Mouse (Mus musculus) c-Kit-negative CD71-positive TER-119-positive erythroid progenitor cells, embryonic 14.5 days (primary cell): ENCODE results near the gene Polr3b.

Experiments used
- DNase-seq: peaks from one replicate; pipeline ENCODE4 v3.0.0-alpha.2; 2013; ENCODE audit warnings: low read depth, low spot score

The Polr3b gene

DNA sequence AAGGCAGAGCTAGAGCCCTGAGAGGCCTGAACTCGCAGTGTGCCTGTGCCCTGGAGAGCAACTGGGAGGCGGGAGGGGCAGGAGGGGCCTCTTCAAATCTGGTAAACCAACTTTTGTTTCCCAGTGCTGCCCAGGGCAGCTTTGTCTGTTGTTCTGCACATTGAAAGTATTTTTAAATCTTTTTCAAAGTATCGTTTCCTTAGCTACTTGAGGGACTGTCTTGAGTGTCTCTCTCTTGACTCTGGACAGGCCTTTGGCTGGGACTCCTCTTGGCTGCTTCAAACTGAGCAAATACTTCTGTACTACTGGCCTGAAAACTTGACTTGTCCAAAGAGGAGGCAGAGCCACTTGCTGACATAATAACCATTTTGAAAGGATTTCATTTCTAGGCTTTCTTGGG is 11.3 kb upstream of the Polr3b start:
- DNase-seq: no peak

DNA sequence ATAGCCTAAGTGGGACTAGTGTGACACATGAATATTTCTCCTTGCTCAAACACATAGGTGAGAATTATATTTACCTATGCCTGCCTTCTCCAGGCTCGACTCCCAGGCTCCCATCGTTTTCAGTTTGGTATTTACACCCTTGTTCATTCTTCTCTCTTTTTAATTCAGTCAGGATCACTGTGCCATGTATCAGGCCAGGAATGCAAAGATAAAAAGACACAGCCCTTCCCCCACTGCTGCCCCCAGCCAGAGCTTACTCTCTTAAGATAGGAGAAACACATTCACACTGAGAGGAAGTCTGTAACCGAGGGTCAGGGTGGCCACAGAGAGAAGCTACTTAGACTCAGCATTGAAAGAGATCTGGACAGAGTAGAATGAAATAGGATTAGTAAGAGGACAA is 10.4 kb upstream of the Polr3b start:
- no peak for DNase-seq

DNA sequence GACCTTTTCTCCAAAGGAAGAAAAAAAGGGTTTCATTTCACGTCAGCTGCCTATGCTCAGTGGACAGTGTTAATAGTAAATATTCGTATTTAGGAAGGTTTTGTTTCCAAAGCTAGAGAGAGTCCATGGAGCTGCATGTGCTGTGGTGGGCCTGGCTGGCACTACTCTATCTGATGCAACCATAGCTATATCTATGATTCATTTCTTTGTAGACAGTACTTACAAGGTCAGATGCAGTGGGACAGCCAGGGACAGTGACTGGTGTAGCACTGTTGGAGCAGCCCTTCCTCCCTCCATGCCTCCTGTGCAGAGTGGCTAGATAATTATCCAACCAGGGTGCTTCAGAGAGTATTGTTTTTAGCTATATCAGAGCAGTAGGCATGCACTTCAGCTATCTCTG is 9.8 kb upstream of the Polr3b start:
- no peak for DNase-seq

GRCm38 (mm10) chr10:84613366-84613765 is 8.7 kb upstream of the Polr3b start:
- no peak for DNase-seq

- DNase-seq: no peak
Observed at GRCm38 (mm10) chr10:84615076-84615475, 7.0 kb upstream of the Polr3b start.

GRCm38 (mm10) chr10:84631182-84631581 is 9.1 kb downstream of the Polr3b start:
- no peak for DNase-seq

GRCm38 (mm10) chr10:84632005-84632404 is 9.9 kb downstream of the Polr3b start:
- no peak for DNase-seq

DNA sequence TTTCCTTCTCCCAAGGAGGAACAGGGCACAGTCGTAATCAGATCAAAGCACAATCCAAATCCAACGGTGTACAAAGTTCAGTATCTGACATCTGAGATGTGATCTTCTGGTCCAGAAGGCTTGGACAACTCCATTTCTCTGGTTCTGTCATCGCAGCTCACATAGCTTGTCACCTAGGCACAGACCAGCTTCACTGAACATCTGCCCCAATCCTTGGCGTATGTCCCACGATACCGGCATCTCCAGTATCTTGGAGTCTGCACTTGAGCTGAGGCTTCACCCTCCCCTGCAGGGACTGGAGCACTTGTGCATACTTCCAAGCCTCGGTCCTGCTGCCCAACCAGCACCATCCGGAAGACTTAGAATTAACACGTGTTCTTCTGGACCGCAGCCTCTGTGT is 14.6 kb downstream of the Polr3b start:
- DNase-seq: no peak

GRCm38 (mm10) chr10:84638382-84638781 is 16.3 kb downstream of the Polr3b start:
- no peak for DNase-seq

GRCm38 (mm10) chr10:84639525-84640287 is 17.6 kb downstream of the Polr3b start:
- DNase-seq: peak; percentile 19

GRCm38 (mm10) chr10:84640861-84641260 is 18.8 kb downstream of the Polr3b start:
- DNase-seq: no peak

GRCm38 (mm10) chr10:84641576-84641975 is 19.5 kb downstream of the Polr3b start:
- no peak for DNase-seq

DNA sequence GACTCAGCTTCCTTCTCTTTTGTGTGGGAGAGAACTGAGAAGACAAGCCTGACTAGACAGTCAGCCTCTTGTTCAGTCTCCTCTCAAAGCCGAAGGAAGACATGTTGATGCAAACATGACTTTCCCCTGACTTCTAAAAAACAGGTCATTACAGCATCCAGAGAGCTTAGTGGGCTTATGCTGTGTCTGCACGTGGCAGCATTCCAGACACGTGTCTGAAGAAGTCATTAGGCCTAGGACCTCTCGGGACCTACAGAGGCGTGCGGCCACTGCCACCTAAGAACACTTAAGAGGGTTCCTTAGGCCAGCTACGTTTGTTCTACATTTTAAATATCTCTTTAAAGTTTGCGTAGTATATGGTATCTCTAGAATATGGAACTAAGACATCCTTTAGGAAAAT is 23.8 kb downstream of the Polr3b start:
- no peak for DNase-seq

DNA sequence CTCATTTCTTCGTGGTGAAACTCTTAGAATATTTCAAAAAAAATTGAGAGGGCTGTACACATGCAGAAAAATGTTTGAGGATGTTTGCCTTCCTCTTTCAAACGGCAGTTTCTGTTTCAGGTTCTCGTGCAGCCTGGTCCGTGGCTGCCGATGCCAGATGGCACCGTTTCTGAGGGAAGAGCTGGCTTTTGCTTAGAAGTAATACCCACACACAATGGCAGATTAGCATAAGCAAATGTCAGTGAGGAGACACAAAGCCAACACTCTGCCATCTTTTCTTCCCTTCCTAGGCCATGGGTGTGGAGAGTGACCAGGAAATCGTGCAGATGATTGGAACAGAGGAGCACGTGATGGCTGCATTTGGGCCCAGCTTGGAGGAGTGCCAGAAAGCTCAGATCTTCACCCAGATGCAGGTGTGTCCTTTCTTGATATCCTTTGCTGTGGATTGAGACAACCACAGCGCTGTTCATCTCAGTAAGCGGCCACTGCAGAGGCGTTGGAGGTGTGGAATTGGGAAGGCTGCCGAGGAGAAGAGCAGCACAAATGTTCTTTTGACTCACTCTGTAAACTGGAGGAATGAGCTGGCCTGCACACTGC is 24.5 kb downstream of the Polr3b start:
- DNase-seq: no peak

GRCm38 (mm10) chr10:84647264-84647663 is 25.2 kb downstream of the Polr3b start:
- DNase-seq: no peak

DNA sequence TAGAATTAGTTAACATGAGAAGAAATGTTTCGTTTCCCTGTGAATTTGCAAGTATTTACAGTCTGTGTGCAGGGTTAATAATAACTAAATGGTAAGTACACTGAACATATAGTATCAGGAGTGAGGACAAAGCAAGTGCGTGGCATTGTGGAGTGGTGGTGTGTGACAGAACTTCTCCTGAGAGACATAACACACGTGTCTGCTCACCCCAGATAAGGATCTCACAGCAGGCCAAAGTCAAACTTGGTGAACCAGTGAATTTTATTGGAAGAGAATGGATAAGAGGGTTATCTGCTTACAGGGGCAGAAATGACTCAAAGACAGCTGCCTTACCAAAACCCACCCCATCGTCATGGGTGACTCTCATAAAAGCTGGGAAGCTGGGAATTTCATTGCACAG is 26.8 kb downstream of the Polr3b start:
- DNase-seq: no peak

GRCm38 (mm10) chr10:84654029-84654428 is 31.9 kb downstream of the Polr3b start:
- no peak for DNase-seq

DNA sequence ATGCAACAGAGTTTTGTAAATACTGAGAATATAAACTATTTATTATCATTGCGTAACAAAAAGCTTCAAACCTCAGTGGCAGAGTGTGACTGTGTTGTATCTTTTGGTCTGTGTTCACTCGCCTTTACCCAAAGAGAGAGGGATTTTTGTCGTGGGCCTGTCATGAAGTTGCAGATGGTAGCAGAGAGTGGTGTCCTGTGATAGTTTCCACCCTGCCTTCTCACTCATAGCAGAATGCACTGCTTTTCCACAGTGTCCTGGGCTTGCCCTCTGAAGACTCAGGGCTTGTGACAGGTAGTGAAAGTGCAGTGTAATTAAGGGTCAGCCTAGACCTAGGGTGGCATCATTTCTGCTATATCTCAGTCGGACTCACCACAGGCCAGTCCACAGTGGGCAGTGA is 32.6 kb downstream of the Polr3b start:
- no peak for DNase-seq

GRCm38 (mm10) chr10:84656618-84657017 is 34.5 kb downstream of the Polr3b start:
- DNase-seq: no peak

GRCm38 (mm10) chr10:84657437-84658087 is 35.5 kb downstream of the Polr3b start:
- DNase-seq: no peak

DNA sequence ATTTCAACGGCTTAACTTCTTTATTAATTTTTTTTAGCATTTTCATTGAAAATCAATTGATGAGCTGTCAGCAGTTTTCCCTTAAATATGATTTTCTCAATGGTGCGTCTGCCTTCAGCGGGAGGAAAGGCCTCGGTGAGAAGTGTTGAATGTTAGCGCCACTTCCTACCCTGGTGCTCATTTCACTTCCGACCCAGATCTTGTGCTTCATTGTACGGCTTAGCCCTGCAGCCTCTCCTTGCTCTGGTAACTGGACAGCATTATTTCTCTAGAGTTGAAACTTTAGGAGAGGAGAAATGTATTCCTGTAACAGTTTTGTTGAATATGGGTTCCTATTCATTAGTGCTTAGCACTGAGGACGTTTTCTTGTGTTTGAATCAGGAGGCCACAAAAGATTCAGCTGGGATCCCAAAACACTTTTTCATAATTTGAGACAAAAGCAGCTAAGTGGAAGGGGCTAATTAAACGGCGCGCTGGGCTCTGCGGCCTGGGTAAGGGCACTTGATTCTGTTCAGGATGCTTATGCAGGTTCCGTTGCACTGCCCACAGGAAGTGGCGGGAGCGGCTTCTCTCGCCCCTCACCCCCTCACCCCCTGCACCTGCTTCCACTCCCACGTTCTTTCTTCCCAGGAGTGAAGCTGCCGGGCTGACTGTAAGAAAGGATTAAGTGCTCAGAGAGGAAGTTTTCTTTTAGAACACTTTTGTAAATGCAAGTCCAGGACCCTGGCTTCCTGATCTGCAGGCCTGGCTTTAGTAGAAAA is 36.2 kb downstream of the Polr3b start:
- DNase-seq: no peak

GRCm38 (mm10) chr10:84659281-84659680 is 37.2 kb downstream of the Polr3b start:
- DNase-seq: no peak
